Mouse (Mus musculus) naive thymus-derived CD4-positive, alpha-beta T cell, adult 2 months (primary cell): ENCODE measurements around the gene Lrrc49.

Source experiments
- DNase-seq: peaks from one replicate; pipeline ENCODE4 v3.0.0-alpha.2; 2011; ENCODE audit warnings: low read depth

The Lrrc49 gene

GRCm38 (mm10) chr9:60599489-60599888, 88.5 kb downstream of the Lrrc49 start:
- DNase-seq, result no peak

GRCm38 (mm10) chr9:60595406-60595805, 92.6 kb downstream of the Lrrc49 start:
- DNase-seq, result no peak

GRCm38 (mm10) chr9:60592974-60593373, 95.0 kb downstream of the Lrrc49 start:
- DNase-seq, result no peak

DNA sequence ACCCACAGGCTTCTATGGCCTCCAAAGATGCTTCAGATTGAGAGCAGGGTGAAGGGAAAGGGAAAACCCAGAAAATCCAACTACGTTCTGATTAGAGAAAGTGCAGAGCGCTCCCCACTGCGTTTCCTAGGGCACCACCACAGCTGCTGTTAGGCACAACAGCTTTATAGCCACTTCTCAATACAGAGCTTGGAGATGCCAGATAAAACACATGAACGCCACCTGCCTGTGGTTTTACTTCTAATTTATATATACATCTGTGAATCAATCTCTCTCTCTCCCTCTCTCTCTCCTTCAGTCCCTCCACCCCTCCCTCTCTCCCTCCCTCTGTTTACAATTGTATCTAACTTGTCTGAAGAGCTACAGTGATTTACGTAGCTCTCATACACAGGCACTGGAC, 95.6 kb downstream of the Lrrc49 start:
- no peak for DNase-seq

DNA sequence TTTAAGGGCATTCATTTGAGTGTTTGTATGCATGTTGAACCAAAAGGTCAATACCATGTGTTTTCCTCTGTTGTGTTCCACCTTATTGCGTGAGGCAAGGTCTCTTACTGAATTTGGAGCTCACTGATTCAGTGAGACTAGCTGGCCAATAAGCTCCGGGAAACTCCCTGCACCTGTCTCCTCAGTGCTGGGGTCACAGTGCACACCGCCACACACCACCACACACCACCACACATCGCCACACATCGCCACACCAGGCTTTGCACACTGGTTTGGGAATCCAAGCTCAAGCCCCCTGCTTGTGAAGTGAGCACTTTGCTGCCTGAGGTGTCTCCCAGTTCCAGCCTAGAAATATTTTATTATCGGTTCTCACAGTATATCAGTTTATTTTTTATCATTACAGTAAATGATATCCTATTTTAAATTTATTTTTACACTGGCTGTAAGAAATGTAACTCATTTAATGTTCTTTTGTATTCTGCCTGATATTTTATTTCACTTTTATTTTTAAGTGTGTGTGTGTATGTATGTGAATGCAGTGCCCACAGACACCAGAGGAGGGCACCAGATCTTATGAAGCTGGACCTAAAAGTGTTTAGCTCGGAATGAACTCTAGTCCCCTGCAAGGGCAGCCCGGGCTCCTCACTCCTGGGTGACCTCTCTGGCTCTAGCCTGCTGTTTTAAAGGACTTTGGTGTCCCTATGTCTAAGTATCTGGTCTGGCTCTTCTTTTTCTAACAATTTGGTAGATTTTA, 96.9 kb downstream of the Lrrc49 start:
- no peak for DNase-seq

DNA sequence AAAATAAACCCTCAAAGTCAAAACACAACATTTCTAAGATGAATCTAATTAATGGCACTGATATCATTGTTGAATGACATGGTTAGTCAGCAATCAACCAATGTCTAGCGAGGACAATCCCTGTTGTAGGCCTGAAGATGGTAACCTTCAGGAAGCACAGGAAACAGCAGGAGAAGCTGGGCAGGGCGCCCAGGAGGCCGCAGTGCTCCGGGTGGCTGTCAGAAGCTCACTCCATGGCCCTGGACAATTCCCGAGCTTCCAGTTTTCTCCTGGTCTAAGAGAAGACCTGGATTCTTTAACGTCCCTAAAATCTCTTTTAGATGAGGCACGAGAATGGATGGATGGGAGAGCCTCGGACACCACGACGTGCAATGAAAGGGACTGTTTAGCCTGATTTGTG, 99.0 kb downstream of the Lrrc49 start:
- no peak for DNase-seq

DNA sequence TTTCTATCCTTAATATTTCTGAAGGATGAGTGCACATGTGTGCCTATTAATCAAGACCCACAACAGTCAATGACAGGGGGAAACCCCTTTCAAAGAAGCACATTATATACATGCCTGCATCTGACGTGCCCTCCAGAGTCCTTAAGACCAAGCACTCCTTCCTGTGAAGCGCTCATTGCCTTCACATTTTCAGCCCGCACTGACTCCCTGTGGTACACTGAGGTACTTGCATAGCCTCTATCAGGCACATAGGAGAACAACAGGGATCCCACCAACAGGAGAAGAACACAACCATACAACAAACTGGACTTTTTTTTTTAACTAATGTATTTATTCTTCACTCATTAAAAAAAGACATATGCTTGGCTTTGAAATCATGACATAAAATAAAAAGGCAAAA, 101.0 kb downstream of the Lrrc49 start:
- DNase-seq, result no peak

GRCm38 (mm10) chr9:60585206-60585605, 102.8 kb downstream of the Lrrc49 start:
- no peak for DNase-seq

DNA sequence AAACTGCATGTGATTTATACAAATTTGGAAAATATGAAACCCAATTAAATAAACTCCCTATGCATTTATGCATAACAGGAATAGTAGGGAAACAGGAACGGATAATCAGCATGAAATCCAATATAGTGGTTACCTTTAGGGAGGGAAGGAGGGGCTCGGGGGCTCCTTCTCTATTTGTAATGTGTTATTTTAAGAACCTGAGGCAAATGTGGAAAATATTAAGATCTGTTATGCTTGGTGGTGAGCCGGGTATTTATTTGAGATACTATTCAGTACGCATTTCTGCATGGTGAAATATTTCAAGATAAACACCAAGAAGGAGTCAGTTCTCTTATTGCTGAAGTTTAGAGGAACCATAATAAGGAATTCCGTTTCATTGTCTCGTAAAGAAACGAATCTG, 105.4 kb downstream of the Lrrc49 start:
- DNase-seq, result no peak

DNA sequence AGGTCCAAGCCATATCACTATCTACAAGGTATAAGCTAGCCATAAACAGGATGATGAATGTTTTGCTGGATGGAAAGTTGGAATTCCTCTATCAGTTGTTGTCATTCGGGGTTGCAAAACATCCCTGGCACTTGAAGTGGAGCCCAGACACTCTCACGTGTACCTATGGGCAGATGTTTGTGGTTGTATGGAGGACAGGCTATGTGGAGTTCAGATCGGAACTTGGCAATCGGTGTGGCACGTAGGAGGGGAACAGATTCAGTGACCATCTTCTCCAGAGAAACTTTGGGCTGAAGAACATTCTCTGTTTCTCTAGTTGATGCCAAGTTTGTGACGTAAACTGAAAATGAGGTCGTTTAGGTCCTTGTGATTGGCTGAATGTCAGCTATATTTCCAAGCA, 114.9 kb downstream of the Lrrc49 start:
- no peak for DNase-seq

- no peak for DNase-seq
These were observed 116.2 kb downstream of the Lrrc49 start for GRCm38 (mm10) chr9:60571725-60572124.

GRCm38 (mm10) chr9:60571041-60571440, 116.9 kb downstream of the Lrrc49 start:
- DNase-seq, result no peak

DNA sequence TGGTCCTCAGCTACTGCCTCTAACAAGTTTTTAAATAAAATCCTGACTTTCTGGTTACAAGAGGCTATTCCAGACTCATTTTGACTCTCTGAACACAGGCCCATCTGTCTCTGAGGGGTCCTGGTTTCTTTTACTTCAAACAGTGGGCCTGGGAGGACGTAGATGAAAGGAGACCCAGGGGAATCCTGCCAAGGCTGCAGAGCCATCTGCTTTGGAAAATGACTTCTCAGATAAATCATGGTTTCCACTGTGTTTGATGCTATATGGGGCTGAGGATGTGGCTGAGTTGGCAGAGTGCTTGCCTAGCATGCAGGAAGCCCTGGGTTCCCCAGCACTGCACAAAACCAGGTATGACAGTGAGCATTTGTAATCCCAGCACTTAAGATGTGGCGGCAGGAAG, 118.6 kb downstream of the Lrrc49 start:
- DNase-seq, result no peak

DNA sequence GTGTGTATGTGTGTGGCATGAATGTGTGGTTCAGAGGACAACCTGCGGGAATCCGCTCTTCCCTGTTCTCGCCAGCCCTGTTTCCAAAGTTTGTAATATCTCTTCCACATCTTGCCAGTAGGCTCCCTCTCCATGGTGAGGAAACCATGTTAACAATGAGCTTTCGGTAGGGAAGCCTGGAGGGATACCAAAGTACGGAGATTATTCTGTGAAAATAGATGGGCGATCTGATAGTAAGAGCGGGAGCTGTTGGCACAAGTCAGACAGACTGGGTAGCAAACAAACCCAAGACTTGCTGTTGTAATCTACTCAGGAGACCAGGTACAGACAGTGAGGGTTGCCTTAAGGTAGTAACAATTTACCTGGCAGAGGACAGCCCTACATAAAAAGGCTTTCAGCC, 124.1 kb downstream of the Lrrc49 start:
- no peak for DNase-seq

GRCm38 (mm10) chr9:60562443-60563371, 125.3 kb downstream of the Lrrc49 start:
- DNase-seq, result peak; percentile 5

DNA sequence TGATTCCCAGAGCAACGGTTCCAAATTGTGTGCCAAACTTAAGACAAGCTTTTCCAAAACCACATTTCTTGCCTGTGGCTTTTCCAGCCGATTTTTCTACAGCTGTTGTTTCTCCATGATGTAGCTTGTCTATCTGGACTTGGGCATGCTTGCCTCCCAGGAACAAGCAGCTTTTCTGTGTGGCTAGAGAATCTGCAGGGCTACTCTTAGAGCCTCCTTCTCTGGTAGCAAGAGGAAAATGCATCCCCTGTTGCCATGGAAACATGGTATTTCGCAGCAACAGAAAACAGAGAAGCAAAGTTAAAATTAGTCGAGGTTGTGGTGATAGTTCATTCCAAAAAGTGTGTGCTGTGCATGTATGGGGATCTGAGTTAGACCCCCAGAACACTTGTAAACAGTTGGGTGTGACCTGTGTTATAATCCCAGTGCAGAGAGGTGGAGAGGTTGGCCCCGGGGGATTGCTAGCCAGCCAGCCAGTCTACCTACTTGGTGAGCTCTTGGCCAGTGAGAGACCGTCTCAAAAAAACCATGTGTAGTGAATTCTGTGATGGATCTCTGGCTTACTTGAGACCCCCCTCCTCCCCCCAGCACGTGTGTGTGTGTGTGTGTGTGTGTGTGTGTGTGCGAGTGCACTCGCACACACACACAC, 126.2 kb downstream of the Lrrc49 start:
- DNase-seq, result no peak

DNA sequence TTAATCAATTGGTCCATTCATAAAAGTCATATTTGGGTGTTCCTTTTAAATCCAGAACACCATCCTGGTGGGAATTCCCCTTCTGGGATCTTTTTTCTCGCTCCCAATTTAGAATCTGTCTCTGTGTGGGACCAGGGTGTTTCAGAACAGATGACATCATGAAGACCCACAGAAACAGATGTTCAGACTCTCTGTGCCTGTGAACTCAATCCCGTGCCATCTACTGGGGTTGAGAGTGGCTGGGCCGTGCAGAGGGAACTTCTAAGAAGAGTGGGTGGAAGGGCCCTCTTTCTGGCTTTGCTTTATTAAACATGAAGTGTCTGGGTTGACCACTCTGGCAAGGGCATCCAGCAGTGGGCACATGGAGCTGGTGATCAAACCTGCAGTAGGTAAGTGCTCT, 129.5 kb downstream of the Lrrc49 start:
- no peak for DNase-seq

DNA sequence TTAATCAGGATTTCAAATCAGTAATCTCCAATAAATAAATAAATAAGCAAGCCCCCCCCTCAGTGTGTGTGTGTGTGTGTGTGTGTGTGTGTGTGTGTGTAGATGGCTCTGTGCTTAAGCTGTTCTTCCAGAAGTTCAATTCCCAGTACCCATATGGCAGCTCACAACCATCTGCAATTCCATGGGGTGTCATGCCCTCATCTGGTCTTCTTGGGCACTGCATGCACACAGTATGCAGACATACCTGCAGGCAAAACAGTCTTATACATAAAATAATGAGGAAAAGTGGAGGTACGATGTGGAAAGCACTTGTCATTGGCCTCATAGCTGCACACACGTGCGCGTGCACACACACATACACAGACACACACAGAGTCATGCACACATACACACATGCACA, 136.7 kb downstream of the Lrrc49 start:
- no peak for DNase-seq

DNA sequence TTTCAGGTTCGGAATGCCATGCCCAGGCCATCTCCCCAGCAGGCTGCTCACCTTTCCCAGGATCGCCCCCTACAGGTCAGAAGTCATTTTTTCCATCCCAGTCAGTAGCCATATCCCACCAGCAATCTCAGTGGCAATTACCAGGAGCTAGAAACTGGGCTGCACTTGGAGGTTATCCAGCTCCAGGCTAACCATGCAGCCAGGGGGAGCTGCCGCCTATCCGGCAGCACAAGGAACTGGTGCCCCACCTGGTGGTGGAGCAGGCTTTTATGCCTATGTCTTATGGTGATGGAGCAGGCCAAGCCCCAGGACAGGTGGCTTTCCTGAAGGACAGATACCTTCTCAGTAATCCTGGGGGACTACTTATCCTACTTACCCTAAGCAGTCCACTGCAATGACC, 139.8 kb downstream of the Lrrc49 start:
- no peak for DNase-seq

- no peak for DNase-seq
These were observed 141.8 kb downstream of the Lrrc49 start for GRCm38 (mm10) chr9:60546169-60546568.

GRCm38 (mm10) chr9:60545361-60546096, 142.4 kb downstream of the Lrrc49 start:
- DNase-seq, result no peak

GRCm38 (mm10) chr9:60543422-60544015, 144.4 kb downstream of the Lrrc49 start:
- DNase-seq, result no peak
